Mouse (Mus musculus): ENCODE measurements around the gene Ripor1. TPM values are rescaled to one million over a fixed set of nuclear protein-coding genes. Genes with fewer than 3 reads are reported as not detected.
"Not testable (repeated sequence)": the region's sequence is repeated elsewhere in the genome, so short reads cannot be mapped to it uniquely, and the experiment has no call there.

Ripor1 gene
- polyA plus RNA-seq, 1 experiment from 2014 or later = 6.2 TPM

- no peak overlapping the region for H3K9ac ChIP-seq (replicated peaks)
- H3K9me3 ChIP-seq (ENCODE audit: low read length) = no peaks in the 10 kb centered on the region
These were observed 12.6 kb upstream of the Ripor1 start for GRCm38 (mm10) chr8:105592431-105592830.

GRCm38 (mm10) chr8:105593859-105594258 lies 11.2 kb upstream of the Ripor1 start:
- ATAC-seq (no peak), DNase-seq (no peak)
- no peak overlapping the region for H3K4me2 ChIP-seq (ENCODE audit: low read depth, low read length)
- no peak overlapping the region for H3K4me3 ChIP-seq (ENCODE audit: low read depth, low read length)
- H3K9ac ChIP-seq (replicated peaks) = no peak overlapping the region
- TF ChIP-seq EP300 (IDR thresholded peaks at IDR 0.05; ENCODE audit: low read depth) = no peak
- H3K27me3 ChIP-seq (ENCODE audit: insufficient read depth, low read length) = no peaks in the 10 kb centered on the region
- H3K27ac ChIP-seq (ENCODE audit: low read depth) = no peak overlapping the region
- WGBS (ENCODE audit: insufficient replicate concordance) = 39% methylated on average over 15 of the region's 15 CpGs
- peaks cover 16% of the 10 kb centered on the region for H3K4me1 ChIP-seq (ENCODE audit: insufficient read depth)
- no peaks in the 10 kb centered on the region for H3K9me3 ChIP-seq (ENCODE audit: low read length)
- H3K36me3 ChIP-seq (replicated peaks; ENCODE audit: insufficient read depth, low read length) = no peaks in the 10 kb centered on the region

More at GRCm38 (mm10) chr8:105592431-105592830, 12.6 kb upstream of the Ripor1 start:
- peaks cover 16% of the 10 kb centered on the region for H3K4me1 ChIP-seq (ENCODE audit: insufficient read depth)
- no peaks in the 10 kb centered on the region for H3K27me3 ChIP-seq (ENCODE audit: insufficient read depth, low read length)
- DNase-seq (no peak), ATAC-seq (no peak)
- H3K36me3 ChIP-seq (replicated peaks; ENCODE audit: insufficient read depth, low read length) = no peaks in the 10 kb centered on the region
- H3K4me2 ChIP-seq (ENCODE audit: low read depth, low read length) = no peak overlapping the region
- no peak for TF ChIP-seq CTCF (IDR thresholded peaks at IDR 0.05; ENCODE audit: low read depth)
- no peak for TF ChIP-seq EP300 (IDR thresholded peaks at IDR 0.05; ENCODE audit: low read depth)
- H3K27ac ChIP-seq (ENCODE audit: low read depth) = no peak overlapping the region
- H3K4me3 ChIP-seq (ENCODE audit: low read depth, low read length) = no peak overlapping the region
- 74% methylated on average over 2 of the region's 2 CpGs for WGBS (ENCODE audit: insufficient replicate concordance)

- H3K27ac ChIP-seq (ENCODE audit: low read depth) = no peak overlapping the region
- H3K9ac ChIP-seq (replicated peaks) = no peak overlapping the region
- no peak overlapping the region for H3K4me3 ChIP-seq (ENCODE audit: low read depth, low read length)
- H3K36me3 ChIP-seq (replicated peaks; ENCODE audit: insufficient read depth, low read length) = no peaks in the 10 kb centered on the region
- WGBS (ENCODE audit: insufficient replicate concordance) = 58% methylated on average over 18 of the region's 18 CpGs
- DNase-seq (peak; percentile 30), ATAC-seq (peak; percentile 45; the same call in 1 of the 2 replicates)
- H3K27me3 ChIP-seq (ENCODE audit: insufficient read depth, low read length) = no peaks in the 10 kb centered on the region
- TF ChIP-seq EP300 (IDR thresholded peaks at IDR 0.05; ENCODE audit: low read depth) = no peak
- TF ChIP-seq CTCF (IDR thresholded peaks at IDR 0.05; ENCODE audit: low read depth) = no peak
- no peak overlapping the region for H3K4me2 ChIP-seq (ENCODE audit: low read depth, low read length)
- H3K9me3 ChIP-seq (ENCODE audit: low read length) = no peaks in the 10 kb centered on the region
- H3K4me1 ChIP-seq (ENCODE audit: insufficient read depth) = peaks cover 16% of the 10 kb centered on the region
These were observed 10.4 kb upstream of the Ripor1 start for GRCm38 (mm10) chr8:105594451-105595242.

GRCm38 (mm10) chr8:105596362-105597034 lies 8.6 kb upstream of the Ripor1 start:
- Histone ChIP-seq H3K27ac (ENCODE audit: low read depth) (no peak overlapping the region), H3K9ac (replicated peaks) (no peak overlapping the region; the same call in 1 of the 2 replicates), H3K4me2 (ENCODE audit: low read depth, low read length) (peak overlapping the region; percentile 77), H3K4me3 (ENCODE audit: low read depth, low read length) (peak overlapping the region; percentile 38), H3K9me3 (ENCODE audit: low read length) (no peaks in the 10 kb centered on the region), H3K27me3 (ENCODE audit: insufficient read depth, low read length) (no peaks in the 10 kb centered on the region), H3K4me1 (ENCODE audit: insufficient read depth) (peaks cover 16% of the 10 kb centered on the region), H3K36me3 (replicated peaks; ENCODE audit: insufficient read depth, low read length) (no peaks in the 10 kb centered on the region)
- ATAC-seq (peak; percentile 85), DNase-seq (peak; percentile 79)
- WGBS (ENCODE audit: insufficient replicate concordance) = 5% methylated on average over 14 of the region's 14 CpGs
- TF ChIP-seq CTCF (IDR thresholded peaks at IDR 0.05; ENCODE audit: low read depth) (peak; percentile 87), EP300 (IDR thresholded peaks at IDR 0.05; ENCODE audit: low read depth) (no peak)

GRCm38 (mm10) chr8:105598777-105599176 lies 6.3 kb upstream of the Ripor1 start:
- Histone ChIP-seq H3K27me3 (ENCODE audit: insufficient read depth, low read length) (no peaks in the 10 kb centered on the region), H3K9me3 (ENCODE audit: low read length) (no peaks in the 10 kb centered on the region), H3K4me1 (ENCODE audit: insufficient read depth) (peaks cover 16% of the 10 kb centered on the region), H3K36me3 (replicated peaks; ENCODE audit: insufficient read depth, low read length) (no peaks in the 10 kb centered on the region), H3K4me3 (ENCODE audit: low read depth, low read length) (no peak overlapping the region), H3K9ac (replicated peaks) (no peak overlapping the region), H3K27ac (ENCODE audit: low read depth) (no peak overlapping the region), H3K4me2 (ENCODE audit: low read depth, low read length) (no peak overlapping the region)
- no peak for DNase-seq
- no peak for TF ChIP-seq EP300 (IDR thresholded peaks at IDR 0.05; ENCODE audit: low read depth)
- no peak for TF ChIP-seq CTCF (IDR thresholded peaks at IDR 0.05; ENCODE audit: low read depth)
- 58% methylated on average over 6 of the region's 6 CpGs for WGBS (ENCODE audit: insufficient replicate concordance)
- no peak for ATAC-seq

GRCm38 (mm10) chr8:105601301-105601700 lies 3.8 kb upstream of the Ripor1 start:
- H3K36me3 ChIP-seq (replicated peaks; ENCODE audit: insufficient read depth, low read length) = no peaks in the 10 kb centered on the region
- H3K9me3 ChIP-seq (ENCODE audit: low read length) = no peaks in the 10 kb centered on the region
- H3K4me3 ChIP-seq (ENCODE audit: low read depth, low read length) = no peak overlapping the region
- TF ChIP-seq CTCF (IDR thresholded peaks at IDR 0.05; ENCODE audit: low read depth) (no peak), EP300 (IDR thresholded peaks at IDR 0.05; ENCODE audit: low read depth) (no peak)
- no peak overlapping the region for H3K4me2 ChIP-seq (ENCODE audit: low read depth, low read length)
- WGBS (ENCODE audit: insufficient replicate concordance) = 70% methylated on average over 5 of the region's 5 CpGs
- H3K9ac ChIP-seq (replicated peaks) = no peak overlapping the region
- DNase-seq (no peak), ATAC-seq (no peak)
- H3K27ac ChIP-seq (ENCODE audit: low read depth) = no peak overlapping the region
- peaks cover 18% of the 10 kb centered on the region for H3K4me1 ChIP-seq (ENCODE audit: insufficient read depth)
- H3K27me3 ChIP-seq (ENCODE audit: insufficient read depth, low read length) = no peaks in the 10 kb centered on the region

- H3K36me3 ChIP-seq (replicated peaks; ENCODE audit: insufficient read depth, low read length); H3K27me3 ChIP-seq (ENCODE audit: insufficient read depth, low read length); H3K9me3 ChIP-seq (ENCODE audit: low read length); ATAC-seq; H3K4me2 ChIP-seq (ENCODE audit: low read depth, low read length); H3K4me3 ChIP-seq (ENCODE audit: low read depth, low read length); H3K9ac ChIP-seq (replicated peaks); DNase-seq; H3K27ac ChIP-seq (ENCODE audit: low read depth): not testable (repeated sequence)
- WGBS (ENCODE audit: insufficient replicate concordance) = 81% methylated on average over 2 of the region's 3 CpGs
- peaks cover 26% of the 10 kb centered on the region for H3K4me1 ChIP-seq (ENCODE audit: insufficient read depth)
These were observed 2.5 kb upstream of the Ripor1 start for GRCm38 (mm10) chr8:105602540-105602939.
